Mouse (Mus musculus) induced T-regulatory cell, adult 2 months (primary cell): ENCODE measurements around the gene Ube2g2.

Experiments used
- DNase-seq: peaks from one replicate; pipeline ENCODE4 v3.0.0-alpha.2; 2012; ENCODE audit warnings: low read depth

The Ube2g2 gene

DNA sequence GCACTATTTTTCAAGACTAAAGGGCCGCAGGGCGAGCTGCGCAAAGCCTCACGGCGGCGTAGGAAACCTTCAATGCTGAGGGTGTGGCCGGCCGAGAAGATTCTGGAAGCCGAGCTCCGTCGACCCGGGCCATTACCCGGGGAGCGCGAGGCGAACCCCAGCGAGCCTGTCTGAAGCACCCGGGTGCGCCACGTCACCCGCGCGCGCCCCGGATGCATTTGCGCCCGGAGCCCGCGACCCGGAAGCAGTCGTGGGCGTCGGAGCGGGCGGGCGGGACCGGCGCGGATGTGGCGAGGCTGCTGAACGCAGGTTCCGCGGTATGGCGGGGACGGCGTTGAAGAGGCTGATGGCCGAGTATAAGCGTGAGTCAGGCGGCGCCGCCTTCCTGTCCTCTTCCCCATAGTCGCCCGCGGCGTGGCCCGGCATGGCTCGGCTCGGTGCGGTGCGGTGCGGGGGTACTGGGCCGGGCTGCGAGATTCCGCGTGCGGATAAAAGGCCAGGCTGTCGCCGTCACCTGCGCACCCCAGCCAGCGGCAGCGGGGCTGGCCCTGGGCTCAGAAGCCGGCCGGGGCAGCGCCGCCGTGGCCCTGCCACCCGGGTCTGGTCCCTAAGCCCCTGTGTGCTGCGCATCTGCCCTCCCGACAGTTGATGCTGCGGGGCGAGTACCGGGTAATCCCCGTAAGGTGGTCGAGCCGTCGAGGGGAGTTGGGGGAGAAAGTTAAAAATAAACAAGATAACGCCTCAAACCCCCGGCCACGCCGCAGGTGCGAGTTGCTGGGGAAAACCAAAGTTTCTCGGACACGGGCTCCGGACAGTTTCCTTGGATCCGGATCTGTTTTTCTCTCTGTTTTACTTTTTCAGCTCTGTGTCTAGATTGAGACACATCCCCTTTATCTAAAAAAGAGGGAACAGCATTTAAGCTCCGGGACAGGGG is at the start of gene Ube2g2:
Gene Ube2g2, plus strand, starts transcription at position 221 of the 934 bp plus-strand sequence.
- DNase-seq: peak; percentile 98

DNA sequence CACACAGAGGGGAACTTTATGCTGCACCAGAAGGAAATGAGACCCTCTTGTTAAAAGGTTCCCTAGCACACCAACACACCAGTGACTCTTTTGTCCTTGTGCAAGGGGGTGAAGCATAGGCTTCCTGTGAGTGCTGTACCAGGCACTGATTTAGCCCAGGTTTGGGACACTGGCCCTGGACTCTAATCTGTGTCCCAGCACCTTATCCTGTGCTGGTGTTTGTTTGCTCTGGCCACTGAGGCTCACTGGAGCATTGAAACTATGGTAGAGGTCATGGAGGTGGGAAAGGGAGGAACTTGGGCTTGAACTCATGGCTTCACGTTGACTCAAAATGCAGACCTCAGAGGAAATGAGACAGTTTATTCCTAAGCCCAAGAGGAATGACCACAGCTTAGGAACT is 48.9 kb upstream of the Ube2g2 start:
- no peak for DNase-seq

DNA sequence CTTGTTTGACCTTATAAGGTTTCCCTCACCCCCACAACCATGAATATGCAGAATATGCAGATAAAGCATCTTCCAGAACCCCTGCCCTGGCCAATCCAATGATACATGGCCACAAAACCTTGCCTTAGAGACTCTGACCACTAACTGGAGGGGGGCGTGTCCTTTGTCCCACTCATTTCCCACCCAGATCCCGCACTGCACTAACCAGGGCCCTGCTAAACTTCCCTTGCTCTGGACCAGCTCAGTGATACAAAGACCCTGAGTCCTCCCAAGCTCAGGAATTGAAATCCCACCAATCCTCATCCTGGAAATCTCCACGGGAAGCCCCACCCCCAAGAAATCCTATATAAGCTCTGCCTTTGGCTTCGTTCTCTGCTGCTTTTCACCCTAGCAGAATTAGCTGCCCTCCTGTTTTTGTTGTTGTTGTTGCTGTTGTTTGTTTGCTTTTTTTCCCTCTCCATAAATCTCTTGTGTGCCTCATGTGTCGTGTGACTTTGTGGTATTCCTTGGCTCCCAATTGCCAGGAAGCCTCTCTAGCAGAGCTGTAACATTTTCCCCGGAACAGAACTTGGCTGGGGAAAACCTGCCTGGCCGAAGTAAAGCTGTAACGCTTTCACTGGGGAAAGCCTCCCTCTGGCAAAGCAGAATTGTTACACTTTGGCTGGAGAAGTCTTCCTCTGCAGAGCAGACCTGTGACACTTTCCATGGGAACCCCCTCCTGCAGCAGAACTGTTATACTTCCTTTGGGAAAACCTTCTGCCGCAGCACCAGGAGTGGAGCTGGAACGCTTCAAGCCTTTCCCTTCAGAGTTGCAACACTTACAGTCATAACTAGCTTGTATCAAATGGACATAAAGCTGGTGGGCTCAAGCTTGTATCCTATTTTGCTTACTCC is 41.8 kb upstream of the Ube2g2 start:
- DNase-seq: no peak

DNA sequence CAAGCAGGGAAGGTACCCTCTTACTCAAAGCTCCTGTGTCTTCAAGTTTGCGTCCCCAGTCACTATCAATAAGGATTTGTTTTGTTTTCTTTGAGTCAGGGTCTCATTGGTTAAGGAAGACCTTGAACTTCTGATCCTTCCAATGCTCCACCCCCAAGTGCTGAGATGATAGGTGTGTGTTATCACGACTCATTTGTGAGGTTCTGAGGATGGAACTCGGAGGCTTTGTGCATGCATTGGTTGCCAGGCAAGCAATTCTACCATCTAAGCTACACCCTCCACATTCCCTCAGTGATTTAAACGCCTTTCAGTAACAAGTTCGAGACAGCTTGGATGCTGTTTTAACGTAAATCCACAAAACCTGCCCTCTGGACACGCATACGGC is 41.1 kb upstream of the Ube2g2 start:
- DNase-seq: no peak

DNA sequence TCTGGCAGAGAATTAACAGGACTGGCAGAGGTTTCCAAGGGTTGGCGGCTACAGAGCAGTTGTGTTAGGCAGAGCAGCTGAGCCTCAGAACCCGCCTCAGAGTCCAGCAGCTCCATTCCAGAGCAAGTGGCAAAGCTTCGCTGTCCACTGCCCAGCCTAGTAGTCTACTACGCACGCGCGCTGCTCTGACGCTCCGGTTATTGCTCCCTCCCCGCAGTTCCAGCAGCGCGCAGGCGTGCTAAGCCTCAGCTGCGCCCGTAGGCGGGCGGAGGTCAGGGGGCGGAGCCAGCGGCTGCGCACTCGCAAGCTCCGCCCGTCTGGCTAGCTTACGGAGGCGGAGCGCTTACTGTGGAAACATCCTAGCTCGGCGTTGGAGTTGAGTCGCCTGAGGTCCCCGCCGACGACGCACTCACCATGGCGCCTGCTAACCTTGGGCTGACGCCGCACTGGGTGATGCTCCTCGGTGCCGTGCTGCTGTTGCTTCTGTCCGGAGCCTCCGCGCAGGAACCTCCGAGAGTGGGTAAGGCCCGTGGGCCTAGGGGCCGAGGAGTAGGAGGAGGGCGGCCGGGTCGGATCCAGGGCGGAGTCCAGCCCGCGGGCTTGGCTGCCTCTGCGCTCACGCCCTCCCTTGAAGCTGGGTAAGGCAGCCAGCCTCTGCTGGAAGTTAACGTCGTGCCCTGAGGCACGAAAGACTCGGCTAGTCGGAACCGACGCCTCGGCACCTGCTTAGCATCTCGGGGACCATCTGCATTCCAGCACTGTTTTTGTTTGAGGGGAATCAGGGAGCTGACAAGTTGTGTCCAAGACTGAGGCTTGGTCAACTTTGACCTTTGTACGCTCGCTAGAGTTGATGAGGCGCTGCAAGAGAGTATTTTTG is 40.4 kb upstream of the Ube2g2 start, which contains the start of gene Pttg1ip:
Gene Pttg1ip, plus strand, starts transcription at position 313 of the 877 bp plus-strand sequence.
- peak; percentile 98 for DNase-seq

DNA sequence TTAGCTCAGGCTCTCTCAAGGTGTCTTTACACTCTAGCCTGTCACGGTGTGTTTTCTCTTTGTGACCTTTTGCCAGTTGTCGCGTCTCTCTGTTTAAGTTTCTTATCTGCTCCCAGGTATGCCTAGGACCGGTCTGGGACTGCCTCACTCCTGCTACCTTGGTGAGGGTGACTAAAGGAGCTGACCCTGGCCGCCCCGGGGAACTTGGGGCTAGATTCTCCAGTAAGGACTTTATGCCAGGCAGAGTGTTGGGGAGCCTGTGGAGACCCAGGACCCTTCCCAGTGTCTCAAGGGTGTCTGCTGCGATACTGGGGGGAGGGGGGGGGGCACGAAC is 39.8 kb upstream of the Ube2g2 start:
- DNase-seq: no peak

DNA sequence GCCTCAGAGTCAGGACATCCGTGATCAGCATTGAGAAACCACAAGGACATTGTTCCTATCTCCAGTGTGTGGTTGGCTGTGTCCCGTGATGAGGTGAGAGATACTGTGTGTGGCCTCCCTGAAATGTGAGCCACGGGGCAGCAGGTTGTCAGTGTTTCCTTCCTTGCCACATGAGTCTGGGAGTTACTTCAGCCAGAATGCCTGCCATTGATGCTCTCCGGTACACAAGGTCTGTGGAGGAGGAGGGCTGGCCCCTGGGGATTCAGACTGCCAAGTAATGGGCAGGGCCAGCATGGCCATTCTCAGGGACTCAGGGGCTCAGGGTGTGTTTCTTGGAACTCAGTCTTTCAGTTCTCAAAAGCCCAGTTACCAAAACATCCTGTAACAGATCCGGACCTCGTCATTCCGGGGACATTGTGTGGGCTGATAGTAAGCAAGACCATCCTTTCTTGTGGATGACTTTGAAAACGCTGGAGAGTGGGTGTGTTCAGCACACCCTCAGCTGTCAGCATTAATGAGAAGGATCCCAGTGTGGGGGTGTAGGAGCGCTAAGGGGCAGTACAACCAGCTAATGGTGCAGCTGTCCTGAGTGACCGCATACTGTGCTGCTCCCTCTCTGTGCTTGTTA is 38.2 kb upstream of the Ube2g2 start:
- DNase-seq: peak; percentile 50

DNA sequence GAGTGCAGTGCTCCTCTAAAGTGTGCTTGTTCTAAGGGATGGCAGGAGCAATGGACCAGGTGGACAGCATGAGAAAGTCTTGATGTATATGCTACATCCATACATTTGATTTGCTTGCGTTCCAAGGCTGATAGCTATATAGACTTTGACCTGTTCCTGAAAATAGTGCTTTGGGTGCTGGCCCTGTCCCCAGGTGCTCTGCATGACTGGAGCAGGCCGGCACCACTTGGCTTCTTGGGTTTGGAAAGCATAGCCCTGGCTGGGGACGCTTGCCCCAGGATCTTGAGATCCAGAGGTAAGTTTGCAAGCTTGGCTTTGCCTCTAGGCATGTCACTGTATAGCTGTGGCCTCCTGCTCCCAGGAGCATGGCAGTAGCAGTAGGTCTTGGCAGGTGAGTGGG is 35.4 kb upstream of the Ube2g2 start:
- DNase-seq: no peak

DNA sequence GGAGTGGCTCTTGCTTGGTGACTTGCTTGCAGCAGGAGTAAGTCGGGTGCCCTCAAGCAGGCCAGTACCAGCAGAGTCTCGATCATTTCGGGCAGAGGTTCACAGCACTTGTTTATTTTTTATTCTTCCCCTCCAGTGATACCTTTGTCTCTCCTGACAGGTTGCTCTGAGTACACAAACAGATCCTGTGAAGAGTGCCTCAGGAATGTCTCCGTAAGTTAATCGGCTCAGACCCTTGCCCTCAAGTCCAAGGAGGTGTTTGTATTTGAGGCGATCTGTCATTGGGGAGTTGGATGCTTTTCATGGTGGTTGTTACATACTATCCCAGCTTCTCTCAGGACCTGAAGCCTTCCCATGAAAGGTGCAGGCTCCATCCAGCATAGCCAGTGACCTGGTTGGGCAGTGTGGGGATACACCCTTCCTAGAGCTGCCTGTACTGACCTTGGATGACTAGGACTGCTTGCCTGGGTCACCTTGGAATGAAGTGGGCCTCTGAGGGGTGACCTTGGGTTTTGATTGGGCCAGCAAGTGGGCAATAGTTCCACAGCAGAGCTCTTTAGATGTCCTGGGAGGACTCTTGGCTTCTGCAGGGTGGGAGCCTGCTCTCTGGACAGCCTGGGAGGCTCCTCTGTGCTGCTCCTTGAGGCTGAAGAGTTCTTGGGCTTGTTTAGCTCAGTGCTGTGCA is 34.8 kb upstream of the Ube2g2 start:
- no peak for DNase-seq

DNA sequence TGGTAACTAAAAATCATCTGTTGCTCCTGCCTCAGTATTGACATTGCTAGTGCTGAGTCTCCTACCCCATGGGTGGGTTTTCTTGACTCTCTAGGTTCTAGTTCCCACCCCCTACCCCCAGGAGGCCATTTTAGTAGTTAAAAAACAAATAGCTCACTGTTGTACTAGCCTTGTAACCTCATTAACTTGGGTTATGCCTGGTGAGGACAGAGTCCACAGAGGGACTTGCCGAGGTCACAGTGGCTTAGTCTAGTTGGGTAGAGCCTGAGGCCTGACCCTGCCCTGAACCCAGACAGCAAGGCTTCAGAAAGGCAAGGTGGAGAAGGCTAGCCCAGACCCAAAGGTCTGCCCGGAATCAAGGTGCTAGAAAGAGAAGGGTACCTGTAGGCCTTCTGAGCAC is 34.0 kb upstream of the Ube2g2 start:
- DNase-seq: no peak

DNA sequence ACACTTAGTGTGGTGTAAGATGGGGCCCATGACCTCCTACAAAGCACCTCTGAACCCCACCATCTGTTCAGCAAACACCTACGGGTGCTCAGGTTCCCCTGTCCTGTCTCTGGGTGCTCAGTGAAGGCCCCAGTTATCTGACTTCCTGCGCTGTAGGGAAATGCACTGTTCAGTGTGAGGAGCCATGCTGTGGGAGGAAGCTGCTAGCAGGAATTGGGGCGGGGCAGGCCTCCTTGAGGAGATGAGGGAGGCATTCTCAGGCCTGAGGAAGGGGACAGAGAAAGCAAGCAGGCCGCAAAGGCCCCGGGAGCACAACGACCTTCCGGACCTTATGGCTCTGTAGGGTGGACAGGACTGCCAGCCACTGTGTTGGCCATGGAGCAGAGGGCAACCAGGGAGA is 33.0 kb upstream of the Ube2g2 start:
- no peak for DNase-seq

DNA sequence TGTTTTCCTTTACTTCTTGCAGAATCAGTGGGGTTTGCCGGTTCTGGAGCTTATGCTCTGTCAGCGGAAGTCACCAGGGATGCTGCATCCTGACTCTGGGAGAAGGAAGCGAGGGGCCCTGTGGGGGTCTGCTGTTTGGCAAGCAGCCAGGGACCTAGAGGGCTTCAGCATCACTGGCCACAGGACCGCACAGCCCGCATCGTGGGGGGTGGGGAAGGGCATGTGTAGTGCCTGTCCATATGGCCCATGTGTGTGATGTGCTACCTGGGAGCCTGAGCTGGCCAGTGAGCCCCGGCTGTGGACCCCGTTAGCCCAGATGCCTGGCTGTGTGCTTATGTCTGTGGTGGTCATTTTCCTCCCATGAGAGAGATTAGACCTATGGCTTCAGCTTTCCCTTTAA is 32.3 kb upstream of the Ube2g2 start:
- DNase-seq: no peak

DNA sequence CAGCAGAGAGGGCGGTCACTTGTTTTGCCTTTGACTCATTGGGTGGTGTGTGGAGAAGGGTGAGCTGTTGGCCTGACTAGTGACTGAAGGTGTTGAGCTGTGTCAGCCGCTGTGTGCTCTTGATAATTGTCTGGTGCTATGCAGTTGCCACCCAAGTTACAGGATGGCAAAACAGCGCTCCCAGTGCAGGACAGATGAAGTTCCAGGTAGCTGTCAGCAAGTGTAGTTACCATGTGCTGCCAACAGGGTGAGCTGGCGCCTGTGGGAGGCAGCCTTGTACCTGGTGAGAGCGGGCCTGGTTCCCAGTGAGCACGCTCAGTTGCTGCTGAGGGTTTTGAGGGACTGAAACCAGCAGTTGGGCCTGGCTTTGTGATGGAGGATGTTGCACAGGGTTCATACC is 31.3 kb upstream of the Ube2g2 start:
- DNase-seq: peak; percentile 85

DNA sequence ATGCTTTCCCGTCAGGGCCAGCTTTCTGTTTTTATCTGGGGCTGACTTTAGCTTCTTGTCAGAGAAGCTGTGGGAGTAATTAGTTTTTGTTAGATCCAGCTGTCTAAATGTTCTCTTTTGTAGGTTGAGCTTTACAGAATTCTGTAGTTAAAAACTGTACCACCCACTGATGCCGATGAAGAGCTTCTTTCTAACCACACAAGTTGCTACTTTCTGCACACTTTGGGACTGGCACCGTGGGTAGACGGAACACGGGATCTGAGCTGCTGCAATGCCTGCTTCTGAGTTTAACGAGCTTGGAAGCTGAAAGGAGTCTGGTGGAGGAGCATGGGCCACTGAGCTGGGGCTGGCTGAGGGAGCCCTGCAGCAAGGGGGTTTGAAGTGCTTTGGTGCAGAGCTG is 30.5 kb upstream of the Ube2g2 start:
- no peak for DNase-seq

DNA sequence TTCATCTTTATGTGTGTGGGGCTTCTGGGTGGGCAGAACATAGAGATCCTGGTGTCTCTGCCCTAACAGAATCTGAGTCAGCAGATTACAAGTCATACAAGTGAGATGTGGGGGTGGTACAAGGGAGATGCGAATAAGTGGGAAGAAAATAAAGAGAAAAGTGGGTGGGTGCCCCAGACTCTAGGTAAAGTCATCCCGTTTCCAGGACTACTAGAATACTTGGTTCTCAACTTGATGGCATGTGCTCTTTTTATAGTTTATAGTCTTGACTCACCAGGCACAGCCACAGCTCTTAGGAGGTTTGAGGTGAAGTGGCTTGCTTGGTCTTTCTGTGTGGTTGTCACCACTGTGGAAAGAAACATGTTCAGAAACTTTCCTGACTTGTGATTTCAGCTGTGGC is 26.0 kb upstream of the Ube2g2 start:
- no peak for DNase-seq

DNA sequence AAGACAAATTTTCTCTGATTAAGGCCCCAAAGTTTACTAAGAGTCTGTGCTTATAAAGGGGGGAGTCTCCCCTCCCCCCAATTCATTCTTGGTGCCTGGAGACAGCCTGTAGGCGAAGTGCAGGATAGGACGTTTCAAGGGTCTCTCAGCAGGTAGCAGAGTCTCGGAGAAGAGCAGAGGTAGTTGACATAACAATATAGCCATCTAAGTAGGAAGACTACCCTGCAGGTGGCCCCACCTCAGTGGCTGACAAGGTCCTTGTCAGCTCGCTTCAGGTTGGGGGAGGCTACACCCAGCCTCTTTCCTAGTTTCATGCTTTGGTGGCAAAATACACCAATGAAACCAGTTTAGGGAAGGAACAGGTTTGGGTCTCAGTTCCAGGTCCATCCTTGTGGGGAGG is 19.1 kb upstream of the Ube2g2 start:
- no peak for DNase-seq

DNA sequence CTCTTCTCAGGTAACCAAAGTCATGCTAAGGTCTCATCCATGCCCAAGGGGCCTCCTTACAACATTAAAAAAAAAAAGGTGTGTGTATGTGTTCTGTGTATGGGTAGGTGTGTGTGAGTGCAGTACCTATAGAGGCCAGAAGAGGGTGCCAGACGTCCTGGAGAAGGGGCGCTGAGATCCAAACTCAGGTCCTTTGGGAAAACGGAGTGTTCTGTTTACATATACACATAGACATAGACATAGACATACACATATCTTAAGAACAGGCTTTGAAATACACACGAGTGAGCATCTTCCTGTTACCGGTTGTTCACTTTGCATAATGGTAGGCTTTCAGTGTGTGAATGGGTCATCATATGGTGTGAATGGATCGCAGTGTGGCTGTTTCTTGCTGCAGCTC is 18.0 kb upstream of the Ube2g2 start:
- peak; percentile 56 for DNase-seq

DNA sequence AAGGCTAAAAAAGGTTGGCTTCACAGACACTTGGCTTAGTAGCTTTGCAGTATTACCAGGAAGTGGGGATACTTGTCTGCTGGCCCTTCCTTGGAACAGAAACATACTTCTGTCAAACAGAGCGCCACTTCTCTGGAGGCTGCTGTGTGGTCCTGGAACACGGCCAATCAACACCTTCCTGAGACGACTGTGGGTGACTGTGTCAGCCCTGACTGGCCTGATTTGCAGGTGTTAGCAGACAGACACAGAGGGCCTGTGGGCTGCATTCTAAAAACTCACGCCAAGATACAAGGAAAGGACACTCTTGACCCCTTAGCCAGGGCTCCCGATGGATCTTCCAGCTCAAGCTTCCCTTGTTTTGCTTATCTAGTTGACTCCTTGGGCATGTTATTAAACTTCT is 17.1 kb upstream of the Ube2g2 start:
- DNase-seq: no peak

DNA sequence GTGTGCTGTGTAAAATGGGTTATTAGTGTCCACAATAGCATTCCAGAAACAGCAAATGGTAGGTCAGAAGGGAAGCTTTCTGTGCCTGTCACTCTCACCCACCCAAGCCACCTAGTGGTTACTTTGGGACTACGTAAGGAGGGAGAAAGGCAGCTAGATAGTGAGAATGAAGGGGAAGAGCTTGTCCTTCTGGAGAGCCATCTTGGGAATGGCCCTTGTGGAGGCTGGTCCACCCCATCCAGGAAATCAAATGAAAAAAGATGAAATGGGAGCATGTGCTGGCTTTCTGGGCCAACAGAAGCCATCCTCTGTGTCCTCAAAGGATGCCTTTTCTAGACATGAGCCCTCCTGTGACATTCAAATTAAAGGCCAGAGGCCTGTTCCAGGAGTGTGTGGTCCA is 16.7 kb upstream of the Ube2g2 start:
- DNase-seq: peak; percentile 83

DNA sequence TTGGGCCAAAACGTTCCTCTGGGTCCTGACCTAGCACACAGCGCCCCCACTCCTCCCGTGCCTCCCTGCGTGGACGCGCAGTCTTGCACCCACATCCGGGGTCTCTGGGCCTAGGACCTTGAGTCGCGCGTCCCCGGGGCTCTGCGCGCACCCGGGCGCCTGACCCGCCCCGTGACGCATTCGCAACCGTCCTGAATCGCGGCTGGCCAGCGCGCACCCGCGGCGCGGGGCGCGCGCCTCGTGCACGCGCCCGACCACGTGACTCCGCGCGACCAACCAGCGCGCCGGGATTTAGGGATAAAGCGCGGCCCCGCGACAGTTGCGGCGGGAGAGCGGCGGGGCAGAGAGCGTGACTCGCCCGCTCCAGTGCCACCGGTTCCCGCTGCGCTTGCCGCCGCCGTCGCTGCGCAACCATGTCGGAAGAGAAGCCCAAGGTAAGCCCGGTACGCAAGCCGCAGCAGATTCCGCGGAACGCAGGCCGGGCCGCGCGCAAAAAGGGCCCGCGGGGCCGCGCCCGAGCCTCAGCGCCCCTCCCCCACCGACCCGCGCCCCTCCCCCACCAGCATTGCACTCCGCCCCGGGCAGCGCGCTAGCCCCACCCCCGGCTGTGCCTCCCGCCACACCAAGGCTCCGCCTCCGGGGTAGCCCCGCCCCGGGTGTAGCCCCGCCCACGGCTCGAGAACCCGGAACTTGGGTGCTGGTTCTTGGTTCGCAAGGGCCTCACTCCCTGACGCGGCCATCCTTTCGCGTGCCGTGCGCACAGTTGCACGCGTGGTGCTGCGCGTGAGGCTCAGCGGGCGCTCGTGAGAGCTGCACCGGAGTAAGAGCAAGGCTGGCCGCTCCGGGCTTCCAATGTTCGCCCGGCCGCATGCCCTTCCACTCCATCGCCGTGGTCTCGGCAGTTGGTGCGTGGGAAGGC is 15.9 kb upstream of the Ube2g2 start, which contains the start of the genes Sumo3 and Gm49325:
Gene Sumo3, plus strand, starts transcription at position 190 of the 919 bp plus-strand sequence.
Gene Gm49325, plus strand, starts transcription at position 290 of the 919 bp plus-strand sequence.
- peak; percentile 97 for DNase-seq
